Mouse (Mus musculus): ENCODE data around the gene Lamtor2.
A peak's percentile ranks its signal among the peaks of the same experiment; 100 is the strongest.

Lamtor2 gene

GRCm38 (mm10) chr3:88568615-88569014, 15.7 kb upstream of the Lamtor2 start:
- no peak for DNase-seq (ENCODE audit: low spot score in 2 of 2)

- DNase-seq (ENCODE audit: low spot score in 2 of 2) = no peak
Observed at GRCm38 (mm10) chr3:88567892-88568291, 15.0 kb upstream of the Lamtor2 start.

GRCm38 (mm10) chr3:88566536-88567061, 13.7 kb upstream of the Lamtor2 start:
- DNase-seq (ENCODE audit: low spot score in 2 of 2) = no peak

- DNase-seq (ENCODE audit: low spot score in 2 of 2) = no peak
Observed at GRCm38 (mm10) chr3:88566116-88566515, 13.2 kb upstream of the Lamtor2 start.

GRCm38 (mm10) chr3:88563966-88564365, 11.1 kb upstream of the Lamtor2 start:
- no peak for DNase-seq (ENCODE audit: low spot score in 2 of 2)

- DNase-seq (ENCODE audit: low spot score in 2 of 2) = no peak
Observed at GRCm38 (mm10) chr3:88563442-88563841, 10.6 kb upstream of the Lamtor2 start.

GRCm38 (mm10) chr3:88561989-88562388, 9.1 kb upstream of the Lamtor2 start:
- DNase-seq (ENCODE audit: low spot score in 2 of 2) = no peak

GRCm38 (mm10) chr3:88559596-88559995, 6.7 kb upstream of the Lamtor2 start:
- DNase-seq (ENCODE audit: low spot score in 2 of 2) = no peak

- DNase-seq (ENCODE audit: low spot score in 2 of 2) = no peak
Observed at GRCm38 (mm10) chr3:88556616-88557015, 3.7 kb upstream of the Lamtor2 start.

- no peak for DNase-seq (ENCODE audit: low spot score in 2 of 2)
Observed at GRCm38 (mm10) chr3:88555731-88556130, 2.9 kb upstream of the Lamtor2 start.

GRCm38 (mm10) chr3:88555069-88555605, 2.3 kb upstream of the Lamtor2 start:
- DNase-seq (ENCODE audit: low spot score in 2 of 2) = no peak

- DNase-seq (ENCODE audit: low spot score in 2 of 2) = peak in 1 of 2 experiments; percentile 34
Observed at GRCm38 (mm10) chr3:88553880-88554586, 1.2 kb upstream of the Lamtor2 start.

GRCm38 (mm10) chr3:88553525-88553879, 628 bp upstream of the Lamtor2 start, which contains the start of gene Ubqln4:
TSS of gene Ubqln4 (plus strand) at chr3:88553758.
- DNase-seq (ENCODE audit: low spot score in 2 of 2) = peak; percentile 73 to 82

GRCm38 (mm10) chr3:88552082-88552645, 710 bp downstream of the Lamtor2 start:
- DNase-seq (ENCODE audit: low spot score in 2 of 2) = no peak

- no peak for DNase-seq (ENCODE audit: low spot score in 2 of 2)
Observed at GRCm38 (mm10) chr3:88551586-88551985, 1.3 kb downstream of the Lamtor2 start.

GRCm38 (mm10) chr3:88548180-88548917, 4.5 kb downstream of the Lamtor2 start, which contains the start of gene Rab25:
TSS of gene Rab25 (minus strand) at chr3:88548300.
- DNase-seq (ENCODE audit: low spot score in 2 of 2) = no peak

GRCm38 (mm10) chr3:88546674-88547418, 6.0 kb downstream of the Lamtor2 start:
- DNase-seq (ENCODE audit: low spot score in 2 of 2) = no peak

- no peak for DNase-seq (ENCODE audit: low spot score in 2 of 2)
Observed at GRCm38 (mm10) chr3:88544955-88545591, 7.8 kb downstream of the Lamtor2 start.

- DNase-seq (ENCODE audit: low spot score in 2 of 2) = no peak
Observed at GRCm38 (mm10) chr3:88544514-88544913, 8.4 kb downstream of the Lamtor2 start.

GRCm38 (mm10) chr3:88543651-88544410, 9.0 kb downstream of the Lamtor2 start:
- DNase-seq (ENCODE audit: low spot score in 2 of 2) = no peak
